In genomic region chr12:55598887-55599561, GRCm38 (mm10) we compare ENCODE assay signal across 8 mouse cellular contexts. TPM values are rescaled to one million over a fixed set of nuclear protein-coding genes. Genes with fewer than 3 reads are reported as not detected.
DNase-seq lines count a peak whose midpoint lies in the region; ATAC-seq and TF ChIP-seq lines count a peak whose summit lies in the region.
"Had no signal": no experiment of that assay in that cellular context is flagged by ENCODE, and none has a peak within 500 bp of the region (broad histone marks: within the 10 kb centered on the region; RNA-seq: fewer than 3 reads in every experiment).

Insm2 (plus strand) TSS chr12:55599427.

- ATAC-seq in common myeloid progenitor, adult 5-6 weeks (replicated peaks; ENCODE audit: low read depth, poor library complexity, severe bottlenecking), result 0 out of 2 replicates have a peak, but pooled peaks have one; percentile 1
- no peak for ATAC-seq in liver, postnatal 0 days

- peaks cover 26% of the 10 kb centered on the region for H3K4me1 ChIP-seq in hindbrain, embryonic 10.5 days (replicated peaks)
- H3K4me1 ChIP-seq in liver, postnatal 0 days (ENCODE audit: insufficient read depth), result peaks cover 20% of the 10 kb centered on the region

- DNase-seq in layer of hippocampus, postnatal 25 days (ENCODE audit: extremely low spot score in 1 of 2, low spot score in 1 of 2), result peak; percentile 13 to 23
- no peak for DNase-seq in layer of hippocampus, adult 9-10 months (ENCODE audit: low spot score)
- DNase-seq in ZHBTc4 (ENCODE audit: low read depth, low spot score), result peak; percentile 65
- DNase-seq in hindbrain, embryonic 10.5 days (ENCODE audit: low spot score), result peak; percentile 49
- DNase-seq in liver, postnatal 0 days, result peak; percentile 14
- peak; percentile 9 for DNase-seq in yolk sac, embryonic 10.5 days (ENCODE audit: low spot score)

- no peak within 1 kb of the TSS for H3K27ac ChIP-seq in hindbrain, embryonic 10.5 days
- no peak within 1 kb of the TSS for H3K27ac ChIP-seq in liver, postnatal 0 days (ENCODE audit: low read depth)

- no peak for TF ChIP-seq EP300 in liver, postnatal 0 days (IDR thresholded peaks at IDR 0.05; ENCODE audit: low read depth)

- no peaks in the 10 kb centered on the region for H3K9me3 ChIP-seq in hindbrain, embryonic 10.5 days
- H3K9me3 ChIP-seq in liver, postnatal 0 days (ENCODE audit: low read length), result no peaks in the 10 kb centered on the region

- H3K36me3 ChIP-seq in hindbrain, embryonic 10.5 days, result no peaks in the 10 kb centered on the region
- no peaks in the 10 kb centered on the region for H3K36me3 ChIP-seq in liver, postnatal 0 days (replicated peaks; ENCODE audit: insufficient read depth, low read length)

- WGBS in hindbrain, embryonic 10.5 days, result under 1% methylated on average over 76 of the region's 77 CpGs
- WGBS in liver, postnatal 0 days (ENCODE audit: insufficient replicate concordance), result 1% methylated on average over 68 of the region's 77 CpGs

- peak within 1 kb of the TSS; percentile 63 for H3K4me3 ChIP-seq in hindbrain, embryonic 10.5 days
- peak within 1 kb of the TSS; percentile 43 for H3K4me3 ChIP-seq in liver, postnatal 0 days (ENCODE audit: low read depth, low read length)
- H3K4me3 ChIP-seq: myocyte had no signal

- H3K9ac ChIP-seq in liver, postnatal 0 days (replicated peaks), result no peak within 1 kb of the TSS

- peak within 1 kb of the TSS; percentile 67 for H3K4me2 ChIP-seq in liver, postnatal 0 days (ENCODE audit: low read depth, low read length)

- H3K27me3 ChIP-seq in hindbrain, embryonic 10.5 days (ENCODE audit: insufficient read depth, poor library complexity, severe bottlenecking), result peaks cover 90% of the 10 kb centered on the region
- peaks cover 43% of the 10 kb centered on the region for H3K27me3 ChIP-seq in liver, postnatal 0 days (ENCODE audit: insufficient read depth, low read length)

- no peak for TF ChIP-seq CTCF in liver, postnatal 0 days (IDR thresholded peaks at IDR 0.05; ENCODE audit: low read depth)

RNA-seq across cellular contexts. Expression of gene Insm2, which starts in this region (rescaled TPM):
- total RNA-seq in layer of hippocampus, postnatal 25 days (2021), result under 1 TPM in 1 of 2 experiments, not detected in 1; 0.15 TPM
- 0.14 TPM in 1 of 2 replicates, not detected in the other for total RNA-seq in common myeloid progenitor, adult 5-6 weeks (2017)
- polyA plus RNA-seq in hindbrain, embryonic 10.5 days (2016; fragmentation: Nextera tagmentation; extraction: Ambion mirVana), result 0.47 and 0.99 TPM in 2 replicates
- 0.05 TPM in 1 of 2 replicates, not detected in the other for polyA plus RNA-seq in liver, postnatal 0 days (2015; fragmentation: Nextera tagmentation; extraction: Ambion mirVana)
- polyA plus RNA-seq: myocyte had no signal

Comparison
In these comparisons a context has a peak if more than half of its experiments do, and no peak if none do; other contexts are left out.
1. Peak in DNase-seq in layer of hippocampus, postnatal 25 days; RNA of the gene not detected or under 1 TPM.
2. Peak in ATAC-seq in common myeloid progenitor, adult 5-6 weeks; RNA of the gene not detected or under 1 TPM.
3. Peak in DNase-seq and H3K4me3 ChIP-seq in hindbrain, embryonic 10.5 days; RNA of the gene not detected or under 1 TPM.
4. Peak in DNase-seq, H3K4me3 ChIP-seq and H3K4me2 ChIP-seq in liver, postnatal 0 days; RNA of the gene not detected or under 1 TPM.